Mouse (Mus musculus) kidney, postnatal 0 days (tissue): ENCODE data around the gene Wdr89. TPM values are rescaled to one million over a fixed set of nuclear protein-coding genes. Genes with fewer than 3 reads are reported as not detected.
"Not testable (repeated sequence)": the region's sequence is repeated elsewhere in the genome, so short reads cannot be mapped to it uniquely, and the experiment has no call there.

ENCODE experiments used
- ATAC-seq: fragments of 200-750 bp; cut with Nextera tagmentation; replicated peaks from 2 replicates; pipeline ENCODE4 v1.8.0; 2017; ENCODE audit warnings: low read depth, moderate number of reproducible peaks, moderate TSS enrichment, moderate library complexity; ENCODE audit not compliant: low FRiP score
- DNase-seq: peaks from one replicate; pipeline ENCODE4 v3.0.0-alpha.2; 2016; ENCODE audit warnings: low spot score
- H3K27ac ChIP-seq: fragments of 300-500 bp; sonication (generic); 2 replicates; pipeline ENCODE4 v1.5.1; 2014; ENCODE audit warnings: mild to moderate bottlenecking
- H3K27me3 ChIP-seq: fragments of 300-500 bp; sonication (generic); 2 replicates; pipeline ENCODE4 v1.6.1; 2014; ENCODE audit warnings: low read length, mixed read lengths; ENCODE audit not compliant: insufficient read depth
- H3K36me3 ChIP-seq: fragments of 300-500 bp; sonication (generic); 2 replicates; pipeline ENCODE4 v1.6.1; 2014; ENCODE audit warnings: low read length, mixed read lengths; ENCODE audit not compliant: insufficient read depth
- H3K4me1 ChIP-seq: fragments of 300-500 bp; sonication (generic); replicated peaks from 2 replicates; pipeline ENCODE4 v1.6.1; 2014; ENCODE audit warnings: antibody characterized with exemption, low read length, mixed read lengths; ENCODE audit not compliant: insufficient read depth
- H3K4me2 ChIP-seq: fragments of 300-500 bp; sonication (generic); 2 replicates; pipeline ENCODE4 v1.6.1; 2014; ENCODE audit warnings: mild to moderate bottlenecking, low read length, moderate library complexity, mixed read lengths
- H3K4me3 ChIP-seq: fragments of 300-500 bp; sonication (generic); replicated peaks from 2 replicates; pipeline ENCODE4 v1.5.1; 2014; ENCODE audit warnings: low read depth, low read length
- H3K9ac ChIP-seq: fragments of 300-500 bp; sonication (generic); 2 replicates; pipeline ENCODE4 v1.6.1; 2014; ENCODE audit warnings: low read depth, low read length
- H3K9me3 ChIP-seq: fragments of 300-500 bp; sonication (generic); replicated peaks from 2 replicates; pipeline ENCODE4 v1.6.1; 2016; ENCODE audit warnings: low read length, inconsistent platforms, mixed read lengths
- CTCF ChIP-seq: IDR thresholded peaks from 2 replicates; pipeline ENCODE4 v1.5.1; 2016; ENCODE audit warnings: antibody characterized with exemption, low read depth, mild to moderate bottlenecking, moderate library complexity
- WGBS: fragments of 180-500 bp; shearing (Covaris S2); extraction: QIAGEN DNeasy Blood & Tissue Kit; methylation state at CpG from one replicate; pipeline ENCODE4 v1.1.7; 2014; 5-methylcytosine and 5-hydroxymethylcytosine counted together
- polyA plus RNA-seq: library from polyadenylated mRNA; unstranded; fragments of >200 nt; fragmentation: Nextera tagmentation; extraction: Ambion mirVana; gene quantifications from 2 replicates; pipeline ENCODE4 v1.2.1, GENCODE M21; 2015

The Wdr89 gene
- 9.9 and 10.6 TPM in 2 replicates for polyA plus RNA-seq

DNA sequence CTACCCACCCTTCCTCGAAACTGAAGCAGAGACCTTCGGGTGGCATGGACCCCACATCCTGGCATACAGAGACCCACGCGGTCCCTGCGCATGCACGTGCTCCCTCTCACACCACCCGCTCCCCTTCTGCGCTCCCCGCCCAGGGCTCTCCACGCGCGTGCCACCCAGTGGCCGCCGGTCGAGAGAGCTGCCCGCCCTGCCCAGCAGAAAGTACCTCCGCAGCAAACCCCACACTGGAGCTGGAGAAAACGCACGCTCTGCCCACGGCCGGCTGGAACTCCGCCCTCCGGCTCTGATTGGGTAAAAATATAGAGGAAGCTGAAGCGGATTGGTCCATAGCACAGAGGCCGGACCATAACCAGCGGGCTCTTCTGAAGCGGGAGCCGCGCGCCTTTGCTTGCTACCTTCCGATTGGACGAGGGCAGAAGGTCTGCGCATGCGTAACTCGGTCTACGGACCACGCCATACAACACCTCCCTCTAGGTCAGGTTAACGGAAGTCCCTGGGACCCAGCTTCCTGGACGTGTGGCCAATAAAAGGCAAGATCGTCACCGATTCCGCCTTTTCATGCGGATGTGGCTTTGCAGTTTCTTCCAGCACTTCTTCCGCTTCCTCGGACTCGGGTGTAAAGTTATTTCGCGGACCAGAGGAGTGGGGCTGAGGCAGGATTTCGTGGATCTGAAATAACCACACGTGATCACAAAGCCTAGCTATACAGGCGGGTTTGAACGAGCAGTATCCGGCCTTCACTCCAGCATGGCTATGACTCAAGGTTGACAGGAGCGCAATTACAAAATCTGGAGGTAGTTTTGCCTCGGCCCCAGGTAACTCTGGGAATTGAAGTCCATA, at the start of gene Wdr89:
Wdr89 (minus strand) TSS at position 280 of the 849 bp plus-strand sequence.
- Histone ChIP-seq H3K4me2 (peak within 1 kb of the TSS; percentile 82), H3K27ac (peak within 1 kb of the TSS; percentile 93), H3K36me3 (no peaks in the 10 kb centered on the region), H3K4me3 (peak within 1 kb of the TSS; percentile 66), H3K4me1 (peaks cover 8% of the 10 kb centered on the region; the same call in 1 of the 2 replicates), H3K9me3 (no peaks in the 10 kb centered on the region), H3K27me3 (no peaks in the 10 kb centered on the region), H3K9ac (peak within 1 kb of the TSS; percentile 72)
- peak; percentile 100 for DNase-seq
- under 1% methylated on average over 55 of the region's 55 CpGs for WGBS
- peak; percentile 99 for ATAC-seq
- peak; percentile 51 for TF ChIP-seq CTCF

GRCm38 (mm10) chr12:75713596-75713995, 44.3 kb upstream of the Wdr89 start:
- WGBS = 63% methylated on average over 9 of the region's 9 CpGs
- Histone ChIP-seq H3K27me3 (no peaks in the 10 kb centered on the region), H3K27ac (no peak overlapping the region), H3K9ac (no peak overlapping the region), H3K4me3 (no peak overlapping the region), H3K36me3 (peaks cover 5% of the 10 kb centered on the region; the same call in 1 of the 2 replicates), H3K4me1 (no peaks in the 10 kb centered on the region), H3K9me3 (no peaks in the 10 kb centered on the region), H3K4me2 (no peak overlapping the region)
- ATAC-seq (no peak), DNase-seq (no peak)
- no peak for TF ChIP-seq CTCF

DNA sequence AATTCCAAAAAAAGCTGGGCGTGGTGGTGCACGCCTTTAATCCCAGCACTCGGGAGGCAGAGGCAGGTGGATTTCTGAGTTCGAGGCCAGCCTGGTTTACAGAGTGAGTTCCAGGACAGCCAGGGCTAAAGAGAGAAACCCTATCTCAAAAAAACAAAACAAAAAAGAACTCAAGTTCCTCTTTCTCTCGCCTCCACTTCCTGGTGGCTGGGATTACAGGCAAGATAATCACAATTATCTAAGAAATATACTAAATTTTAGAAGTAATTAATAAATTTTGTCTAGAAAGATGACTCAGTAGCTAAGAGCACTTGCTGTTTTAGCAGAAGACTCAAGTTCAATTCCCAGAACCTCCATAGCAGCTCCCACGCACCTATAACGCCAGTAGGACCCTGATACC, 43.6 kb upstream of the Wdr89 start:
- H3K4me1 ChIP-seq, H3K9me3 ChIP-seq, ATAC-seq, H3K27ac ChIP-seq, H3K4me3 ChIP-seq, H3K27me3 ChIP-seq, H3K36me3 ChIP-seq, H3K4me2 ChIP-seq, H3K9ac ChIP-seq, DNase-seq: not testable (repeated sequence)
- WGBS = 89% methylated on average over 7 of the region's 7 CpGs

DNA sequence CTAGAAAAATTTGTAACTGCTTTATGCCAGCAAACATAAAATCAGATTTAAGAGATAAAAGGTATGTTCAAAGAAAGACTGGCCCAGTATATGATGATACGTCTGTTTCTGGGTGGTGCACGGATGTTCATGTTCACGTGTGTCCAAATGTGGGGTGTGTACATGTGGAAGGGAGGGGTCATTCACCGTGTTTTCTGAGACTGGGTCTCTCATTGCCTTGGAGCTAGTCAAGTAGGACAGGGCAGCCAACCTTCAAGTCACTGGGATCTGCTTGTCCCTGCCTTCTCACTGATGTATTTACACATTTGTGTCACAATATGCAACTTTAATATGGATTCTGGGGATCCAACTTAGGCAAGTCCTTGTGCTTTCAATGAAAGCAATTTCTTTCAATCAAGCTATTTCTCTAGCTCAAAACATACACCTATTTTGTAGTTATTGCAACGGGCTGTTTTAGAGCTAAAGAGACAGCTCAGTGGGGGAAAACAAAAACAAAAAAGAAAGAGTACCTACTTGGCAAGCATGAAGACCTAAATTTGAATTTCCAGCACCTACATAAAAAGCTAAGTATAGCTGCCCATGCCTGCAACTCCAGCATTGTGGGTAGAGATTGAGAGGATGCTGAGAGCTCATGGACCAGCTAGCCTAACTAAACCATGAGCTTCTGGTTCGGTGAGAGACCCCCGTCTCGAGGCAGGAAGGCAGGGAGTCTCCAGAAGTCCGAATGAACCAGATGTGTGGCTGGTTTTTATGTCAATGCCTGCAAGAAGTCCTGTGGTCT, 41.4 kb upstream of the Wdr89 start:
- Histone ChIP-seq H3K9me3 (no peaks in the 10 kb centered on the region), H3K4me3 (no peak overlapping the region), H3K36me3 (no peaks in the 10 kb centered on the region), H3K4me2 (no peak overlapping the region), H3K9ac (no peak overlapping the region), H3K27ac (no peak overlapping the region), H3K4me1 (no peaks in the 10 kb centered on the region), H3K27me3 (no peaks in the 10 kb centered on the region)
- no peak for TF ChIP-seq CTCF
- DNase-seq (no peak), ATAC-seq (no peak)
- 86% methylated on average over 9 of the region's 9 CpGs for WGBS

DNA sequence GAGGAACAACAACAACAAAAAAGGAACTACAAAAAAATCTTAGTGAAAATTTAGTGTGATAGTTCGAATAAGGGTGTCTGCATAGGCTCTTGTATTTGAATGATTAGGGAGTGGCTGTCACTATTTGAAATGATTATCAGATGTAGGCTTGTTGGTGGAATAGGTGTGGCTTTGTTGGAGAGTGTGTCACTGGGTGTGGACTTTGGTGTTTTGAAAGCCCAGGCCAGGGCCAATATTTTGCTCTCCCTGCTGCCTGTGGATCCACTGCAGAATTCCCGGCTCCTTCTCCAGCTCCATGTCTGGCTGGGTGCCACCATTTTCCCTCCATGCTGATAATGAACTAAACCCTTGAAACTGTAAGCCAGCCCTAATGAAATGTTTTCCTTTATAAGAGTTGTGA, 40.2 kb upstream of the Wdr89 start:
- H3K36me3 ChIP-seq = no peaks in the 10 kb centered on the region
- H3K4me1 ChIP-seq = no peaks in the 10 kb centered on the region
- DNase-seq (no peak), ATAC-seq (no peak)
- H3K4me3 ChIP-seq = no peak overlapping the region
- 88% methylated on average over 2 of the region's 2 CpGs for WGBS
- TF ChIP-seq CTCF = no peak
- H3K9ac ChIP-seq = no peak overlapping the region
- no peak overlapping the region for H3K27ac ChIP-seq
- H3K27me3 ChIP-seq = no peaks in the 10 kb centered on the region
- no peaks in the 10 kb centered on the region for H3K9me3 ChIP-seq
- no peak overlapping the region for H3K4me2 ChIP-seq

GRCm38 (mm10) chr12:75706670-75707069, 37.3 kb upstream of the Wdr89 start:
- Histone ChIP-seq H3K4me3 (no peak overlapping the region), H3K27me3 (no peaks in the 10 kb centered on the region), H3K9me3 (no peaks in the 10 kb centered on the region), H3K27ac (0 out of 2 replicates have a peak overlapping the region, but pooled peaks have one; percentile 10), H3K4me2 (no peak overlapping the region), H3K9ac (no peak overlapping the region), H3K4me1 (no peaks in the 10 kb centered on the region), H3K36me3 (no peaks in the 10 kb centered on the region)
- DNase-seq (peak; percentile 42), ATAC-seq (peak; percentile 79)
- TF ChIP-seq CTCF = no peak
- WGBS = 51% methylated on average over 7 of the region's 7 CpGs
